Mouse (Mus musculus) ES-E14 (cell line): ENCODE measurements around the gene Krtap28-13. TPM values are rescaled to one million over a fixed set of nuclear protein-coding genes. Genes with fewer than 3 reads are reported as not detected.

Experiments used
- DNase-seq: peaks from one replicate; pipeline ENCODE4 v3.0.0-alpha.2; 2013; ENCODE audit warnings: low read depth, low spot score
- H3K27ac ChIP-seq: 2 replicates; pipeline ENCODE4 v1.5.1; 2012; ENCODE audit warnings: low read depth, mild to moderate bottlenecking, low read length, moderate library complexity, mixed read lengths; ENCODE audit not compliant: poor library complexity, insufficient read depth, severe bottlenecking
- H3K36me3 ChIP-seq: 2 replicates; pipeline ENCODE4 v1.6.1; 2012; ENCODE audit warnings: mild to moderate bottlenecking, low read length, moderate library complexity, mixed read lengths; ENCODE audit not compliant: control insufficient read depth, poor library complexity, insufficient read depth, severe bottlenecking
- H3K4me1 ChIP-seq, 2 experiments: fragments of 150-350 bp in 1 of 2; sonication (generic) in 1 of 2; 2 replicates each; pipeline ENCODE4 v1.6.1; 2012; ENCODE audit warnings: low read length in 2 of 2, mild to moderate bottlenecking in 1 of 2, mixed read lengths in 1 of 2; ENCODE audit not compliant: control insufficient read depth in 2 of 2, insufficient read depth in 2 of 2, poor library complexity in 1 of 2
- H3K4me3 ChIP-seq, 2 experiments: fragments of 150-350 bp in 1 of 2; sonication (generic) in 1 of 2; 2 replicates each; pipeline ENCODE4 v1.5.1; 2012; ENCODE audit warnings: low read length in 2 of 2, low read depth in 1 of 2, mild to moderate bottlenecking in 1 of 2, mixed read lengths in 1 of 2; ENCODE audit not compliant: insufficient read depth in 1 of 2, poor library complexity in 1 of 2, severe bottlenecking in 1 of 2
- H3K9ac ChIP-seq: 2 replicates; pipeline ENCODE4 v1.6.1; 2012; ENCODE audit warnings: low read depth, mild to moderate bottlenecking, low read length, mixed read lengths; ENCODE audit not compliant: poor library complexity, insufficient read depth, severe bottlenecking
- H3K9me3 ChIP-seq: fragments of 150-350 bp; sonication (generic); 2 replicates; pipeline ENCODE4 v1.6.1; 2012; ENCODE audit warnings: low read depth, mild to moderate bottlenecking, low read length; ENCODE audit not compliant: control insufficient read depth, insufficient read depth
- CHD2 ChIP-seq: IDR thresholded peaks from 2 replicates; pipeline ENCODE4 v1.6.1; 2014; ENCODE audit warnings: mild to moderate bottlenecking, low read depth, low read length, inconsistent platforms
- HCFC1 ChIP-seq: IDR thresholded peaks from 2 replicates; pipeline ENCODE4 v1.6.1; 2012; ENCODE audit warnings: low read length, inconsistent platforms, borderline replicate concordance; ENCODE audit not compliant: insufficient read depth
- MAFK ChIP-seq: IDR thresholded peaks from 2 replicates; pipeline ENCODE4 v1.6.1; 2014; ENCODE audit warnings: mild to moderate bottlenecking, low read depth, low read length, inconsistent platforms; ENCODE audit not compliant: insufficient read depth
- ZC3H11A ChIP-seq: IDR thresholded peaks from 2 replicates; pipeline ENCODE4 v1.6.1; 2012; ENCODE audit warnings: low read depth, mild to moderate bottlenecking, inconsistent platforms, low read length, borderline replicate concordance
- ZNF384 ChIP-seq: IDR thresholded peaks from 2 replicates; pipeline ENCODE4 v1.6.1; 2012; ENCODE audit warnings: low read depth, low read length, inconsistent platforms
- in situ Hi-C, 2 experiments: fragments of 600-800 bp; cut with MboI; formaldehyde crosslinking; loops; one replicate each; pipeline ENCODE4 v1.15.1; 2025; ENCODE audit warnings: low sequenced_read_pairs in 2 of 2, inconsistent platforms in 1 of 2; ENCODE audit not compliant: unreplicated experiment in 2 of 2
- total RNA-seq: library from RNA; depleted of rRNA; stranded (reverse); fragments of 300-350 nt; gene quantifications from 2 replicates; pipeline ENCODE4 v1.2.3, GENCODE M21; 2012

Gene Krtap28-13
- total RNA-seq, 1 experiment: not detected

- TF ChIP-seq MAFK: no peak
- TF ChIP-seq ZC3H11A: no peak
- no peak for TF ChIP-seq HCFC1
- no peak for TF ChIP-seq ZNF384
- no peak for TF ChIP-seq CHD2
- no peak for DNase-seq
- H3K9me3 ChIP-seq: no peaks in the 10 kb centered on the region
- no peaks in the 10 kb centered on the region for H3K36me3 ChIP-seq
- H3K4me1 ChIP-seq: 0 out of 4 replicates have a peak, but pooled peaks cover 0 to 1% of the 10 kb centered on the region in 2 experiments
- no peak overlapping the region for H3K4me3 ChIP-seq
- no peak overlapping the region for H3K9ac ChIP-seq
- no peak overlapping the region for H3K27ac ChIP-seq
- in situ Hi-C loops: no loop called here
Observed at GRCm38 (mm10) chr1:83032508-83032907, 28.2 kb upstream of the Krtap28-13 start.

GRCm38 (mm10) chr1:83034509-83034908, 26.2 kb upstream of the Krtap28-13 start:
- Histone ChIP-seq H3K9ac (no peak overlapping the region), H3K4me3 (no peak overlapping the region), H3K27ac (no peak overlapping the region), H3K4me1 (peaks cover 0 to 3% of the 10 kb centered on the region in 2 experiments; a peak in 3 of 4 replicates), H3K36me3 (no peaks in the 10 kb centered on the region), H3K9me3 (no peaks in the 10 kb centered on the region)
- DNase-seq: no peak
- in situ Hi-C loops: no loop called here
- TF ChIP-seq MAFK (peak; percentile 72), ZNF384 (no peak), HCFC1 (no peak)

- Histone ChIP-seq H3K9me3 (no peaks in the 10 kb centered on the region), H3K4me1 (peaks cover 2 to 3% of the 10 kb centered on the region in 2 experiments; a peak in 3 of 4 replicates), H3K36me3 (no peaks in the 10 kb centered on the region), H3K27ac (no peak overlapping the region), H3K4me3 (0 out of 4 replicates have a peak overlapping the region, but pooled peaks of 1 of the 2 experiments have one; percentile 4), H3K9ac (no peak overlapping the region)
- TF ChIP-seq HCFC1: no peak
- peak; percentile 74; the same call in 1 of the 2 replicates for TF ChIP-seq ZNF384
- no peak for DNase-seq
- in situ Hi-C loops: no loop called here
Observed at GRCm38 (mm10) chr1:83036892-83037667, 23.6 kb upstream of the Krtap28-13 start.

DNA sequence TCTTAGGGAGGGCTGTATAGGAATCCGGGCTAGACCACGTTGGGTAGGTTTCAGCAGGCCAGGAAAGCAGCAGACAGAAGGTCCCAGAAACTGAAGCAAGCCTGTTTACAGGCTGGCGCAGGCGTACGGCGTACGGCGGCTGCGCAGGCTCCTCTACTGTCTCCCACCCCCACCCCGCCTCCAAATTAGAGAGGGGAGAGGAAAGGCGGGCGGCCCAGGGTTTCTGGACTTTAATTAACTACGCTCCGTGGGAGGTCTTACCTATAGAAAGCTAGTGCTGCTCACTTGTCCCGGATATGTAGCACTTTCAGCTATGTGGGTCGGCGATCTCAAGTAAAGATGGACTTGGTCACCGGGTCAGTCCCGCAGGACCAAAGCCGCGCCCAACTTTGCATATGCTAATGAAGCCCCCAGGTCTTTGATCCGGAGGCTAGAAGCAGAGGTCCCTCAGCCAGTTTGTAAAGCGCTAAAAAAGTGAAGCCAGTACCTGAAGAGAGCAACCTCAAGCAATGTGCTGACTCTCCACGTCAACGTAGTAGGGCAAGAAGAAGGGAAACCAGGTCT, 22.5 kb upstream of the Krtap28-13 start, which contains the start of gene Slc19a3:
TSS of gene Slc19a3 (minus strand) at position 340 of the 564 bp plus-strand sequence.
- peak; percentile 45 for DNase-seq
- H3K27ac ChIP-seq: no peak within 1 kb of the TSS

More for the DNA sequence above, 22.5 kb upstream of the Krtap28-13 start, which contains the start of gene Slc19a3:
- H3K36me3 ChIP-seq: no peaks in the 10 kb centered on the region
- H3K4me3 ChIP-seq: peak within 1 kb of the TSS; percentile 44 to 55
- H3K4me1 ChIP-seq: peaks cover 2 to 3% of the 10 kb centered on the region in 2 experiments; a peak in 3 of 4 replicates
- 0 out of 2 replicates have a peak within 1 kb of the TSS, but pooled peaks have one; percentile 15 for H3K9ac ChIP-seq
- TF ChIP-seq MAFK (no peak), HCFC1 (no peak), CHD2 (no peak), ZNF384 (no peak), ZC3H11A (no peak)
- no peaks in the 10 kb centered on the region for H3K9me3 ChIP-seq
- in situ Hi-C loops: no loop called here
